Mouse (Mus musculus): ENCODE measurements at regions not wholly inside any gene's neighbourhood (a gene's known extent, or its start where the extent isn't known, plus 50 kb on each side); places are given as distances from the start of the nearest gene placed in this dataset.

DNA sequence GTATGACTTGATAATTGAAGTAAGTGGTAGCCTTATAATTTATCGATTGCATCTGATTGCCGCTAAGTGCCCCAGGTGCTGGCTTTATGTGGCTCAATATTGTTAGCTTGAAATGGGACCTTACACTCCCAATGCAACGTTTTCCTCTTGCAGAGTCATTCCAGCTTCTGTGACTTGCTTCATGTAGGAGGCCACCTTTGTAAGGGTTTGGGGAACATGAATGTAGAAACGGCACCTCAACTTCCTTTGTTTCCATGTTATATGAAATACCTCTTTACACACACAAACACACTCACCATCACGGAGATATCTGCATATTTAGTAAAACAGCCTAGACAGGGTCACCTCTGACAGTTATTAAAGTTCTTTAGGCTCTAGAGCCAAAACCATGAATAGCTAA is 59.4 kb upstream of the Cep78 start:
- 74% methylated on average over 5 of the region's 5 CpGs for WGBS
- H3K4me3 ChIP-seq (ENCODE audit: low read depth, low read length) = no peak overlapping the region
- no peak overlapping the region for H3K27ac ChIP-seq (ENCODE audit: low read length)
- no peaks in the 10 kb centered on the region for H3K27me3 ChIP-seq (replicated peaks; ENCODE audit: insufficient read depth, low read length)
- H3K9ac ChIP-seq (replicated peaks; ENCODE audit: low read depth) = no peak overlapping the region
- no peak for TF ChIP-seq CTCF (IDR thresholded peaks at IDR 0.05)
- TF ChIP-seq EP300 (IDR thresholded peaks at IDR 0.05) = no peak
- ATAC-seq (no peak), DNase-seq (ENCODE audit: low spot score) (no peak)
- H3K9me3 ChIP-seq (ENCODE audit: low read length) = no peaks in the 10 kb centered on the region
- no peak overlapping the region for H3K4me2 ChIP-seq (replicated peaks; ENCODE audit: low read depth, low read length)
- H3K36me3 ChIP-seq (ENCODE audit: insufficient read depth, low read length) = no peaks in the 10 kb centered on the region
- H3K4me1 ChIP-seq (ENCODE audit: insufficient read depth, low read depth, low read length) = no peaks in the 10 kb centered on the region

DNA sequence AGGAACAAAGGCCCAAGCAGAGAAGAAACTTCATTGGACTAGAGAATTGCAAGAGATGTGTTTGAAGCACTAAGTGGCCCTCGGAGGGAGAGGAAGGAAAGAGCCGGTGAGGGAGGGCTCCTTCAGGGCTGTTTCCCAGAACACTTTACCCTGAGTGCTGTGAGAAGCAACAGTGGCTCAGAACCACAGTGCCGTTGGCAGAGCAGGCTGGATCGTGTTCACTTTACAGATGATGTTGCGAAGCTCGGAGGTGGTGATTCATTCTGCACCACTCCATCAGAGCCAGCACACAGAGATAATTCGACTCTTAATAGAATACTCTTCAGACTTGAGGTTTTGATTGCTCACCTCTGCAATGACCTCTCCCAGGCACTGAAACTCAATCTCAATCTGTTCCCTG is 58.2 kb upstream of the Cep78 start:
- WGBS = 70% methylated on average over 7 of the region's 7 CpGs
- Histone ChIP-seq H3K27ac (ENCODE audit: low read length) (no peak overlapping the region), H3K27me3 (replicated peaks; ENCODE audit: insufficient read depth, low read length) (no peaks in the 10 kb centered on the region), H3K36me3 (ENCODE audit: insufficient read depth, low read length) (no peaks in the 10 kb centered on the region), H3K9me3 (ENCODE audit: low read length) (no peaks in the 10 kb centered on the region), H3K4me1 (ENCODE audit: insufficient read depth, low read depth, low read length) (no peaks in the 10 kb centered on the region), H3K4me2 (replicated peaks; ENCODE audit: low read depth, low read length) (no peak overlapping the region), H3K4me3 (ENCODE audit: low read depth, low read length) (no peak overlapping the region), H3K9ac (replicated peaks; ENCODE audit: low read depth) (no peak overlapping the region)
- TF ChIP-seq CTCF (IDR thresholded peaks at IDR 0.05) = no peak
- no peak for TF ChIP-seq EP300 (IDR thresholded peaks at IDR 0.05)
- ATAC-seq (no peak), DNase-seq (ENCODE audit: low spot score) (no peak)

DNA sequence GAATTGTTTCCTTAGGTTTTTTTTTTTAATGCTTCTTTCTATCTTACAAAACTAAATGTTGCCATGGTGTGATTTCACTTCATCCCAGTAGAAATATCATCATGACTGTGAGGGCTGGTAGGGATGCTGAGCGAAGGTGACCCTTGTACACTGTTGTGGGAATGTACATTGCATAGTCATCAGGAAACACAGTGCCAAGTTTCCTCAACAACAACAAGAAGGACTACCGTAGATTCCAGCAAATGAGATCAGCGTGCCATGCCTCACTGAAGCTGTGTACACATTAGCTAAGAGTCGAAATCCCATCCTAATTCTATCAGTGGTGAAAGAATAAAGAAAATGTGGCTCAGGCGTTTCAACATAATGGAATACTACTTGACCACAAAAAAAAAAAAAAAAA is 57.1 kb upstream of the Cep78 start:
- no peaks in the 10 kb centered on the region for H3K36me3 ChIP-seq (ENCODE audit: insufficient read depth, low read length)
- H3K4me1 ChIP-seq (ENCODE audit: insufficient read depth, low read depth, low read length) = no peaks in the 10 kb centered on the region
- H3K27me3 ChIP-seq (replicated peaks; ENCODE audit: insufficient read depth, low read length) = no peaks in the 10 kb centered on the region
- 74% methylated on average over 5 of the region's 5 CpGs for WGBS
- ATAC-seq (no peak), DNase-seq (ENCODE audit: low spot score) (no peak)
- no peak overlapping the region for H3K4me2 ChIP-seq (replicated peaks; ENCODE audit: low read depth, low read length)
- no peaks in the 10 kb centered on the region for H3K9me3 ChIP-seq (ENCODE audit: low read length)
- TF ChIP-seq EP300 (IDR thresholded peaks at IDR 0.05) = no peak
- TF ChIP-seq CTCF (IDR thresholded peaks at IDR 0.05) = no peak
- H3K9ac ChIP-seq (replicated peaks; ENCODE audit: low read depth) = no peak overlapping the region
- no peak overlapping the region for H3K4me3 ChIP-seq (ENCODE audit: low read depth, low read length)
- no peak overlapping the region for H3K27ac ChIP-seq (ENCODE audit: low read length)

DNA sequence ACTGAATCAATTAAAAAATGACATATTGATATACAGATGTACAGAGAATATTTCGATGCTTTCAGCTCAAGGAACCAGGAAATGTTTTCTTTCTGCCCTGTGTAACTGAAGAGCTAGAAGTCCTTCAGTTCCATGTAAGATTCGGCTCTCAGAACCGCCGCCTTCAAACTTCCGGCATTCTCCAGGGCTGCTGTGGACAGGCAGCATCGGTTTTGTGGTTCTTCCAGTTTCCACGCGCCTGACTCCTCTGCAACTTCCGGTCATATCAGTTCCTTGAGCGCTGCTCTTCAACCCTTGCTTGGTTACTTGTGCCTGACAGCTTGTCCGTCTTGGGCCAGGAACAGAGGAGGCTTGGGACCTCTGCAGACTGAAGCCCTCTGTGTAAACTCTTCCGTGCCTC is 53.0 kb upstream of the Cep78 start:
- Histone ChIP-seq H3K27me3 (replicated peaks; ENCODE audit: insufficient read depth, low read length) (no peaks in the 10 kb centered on the region), H3K36me3 (ENCODE audit: insufficient read depth, low read length) (no peaks in the 10 kb centered on the region), H3K4me1 (ENCODE audit: insufficient read depth, low read depth, low read length) (no peaks in the 10 kb centered on the region), H3K9me3 (ENCODE audit: low read length) (no peaks in the 10 kb centered on the region), H3K9ac (replicated peaks; ENCODE audit: low read depth) (no peak overlapping the region), H3K27ac (ENCODE audit: low read length) (no peak overlapping the region), H3K4me2 (replicated peaks; ENCODE audit: low read depth, low read length) (no peak overlapping the region), H3K4me3 (ENCODE audit: low read depth, low read length) (no peak overlapping the region)
- DNase-seq (ENCODE audit: low spot score) = peak; percentile 55
- 53% methylated on average over 12 of the region's 12 CpGs for WGBS
- TF ChIP-seq EP300 (IDR thresholded peaks at IDR 0.05) (no peak), CTCF (IDR thresholded peaks at IDR 0.05) (no peak)
- ATAC-seq = peak; percentile 41; the same call in 1 of the 2 replicates

Measured in lung, postnatal 0 days (tissue).